Mouse (Mus musculus): ENCODE data around the gene Gon4l.
A peak's percentile ranks its signal among the peaks of the same experiment; 100 is the strongest.

Gene Gon4l

DNA sequence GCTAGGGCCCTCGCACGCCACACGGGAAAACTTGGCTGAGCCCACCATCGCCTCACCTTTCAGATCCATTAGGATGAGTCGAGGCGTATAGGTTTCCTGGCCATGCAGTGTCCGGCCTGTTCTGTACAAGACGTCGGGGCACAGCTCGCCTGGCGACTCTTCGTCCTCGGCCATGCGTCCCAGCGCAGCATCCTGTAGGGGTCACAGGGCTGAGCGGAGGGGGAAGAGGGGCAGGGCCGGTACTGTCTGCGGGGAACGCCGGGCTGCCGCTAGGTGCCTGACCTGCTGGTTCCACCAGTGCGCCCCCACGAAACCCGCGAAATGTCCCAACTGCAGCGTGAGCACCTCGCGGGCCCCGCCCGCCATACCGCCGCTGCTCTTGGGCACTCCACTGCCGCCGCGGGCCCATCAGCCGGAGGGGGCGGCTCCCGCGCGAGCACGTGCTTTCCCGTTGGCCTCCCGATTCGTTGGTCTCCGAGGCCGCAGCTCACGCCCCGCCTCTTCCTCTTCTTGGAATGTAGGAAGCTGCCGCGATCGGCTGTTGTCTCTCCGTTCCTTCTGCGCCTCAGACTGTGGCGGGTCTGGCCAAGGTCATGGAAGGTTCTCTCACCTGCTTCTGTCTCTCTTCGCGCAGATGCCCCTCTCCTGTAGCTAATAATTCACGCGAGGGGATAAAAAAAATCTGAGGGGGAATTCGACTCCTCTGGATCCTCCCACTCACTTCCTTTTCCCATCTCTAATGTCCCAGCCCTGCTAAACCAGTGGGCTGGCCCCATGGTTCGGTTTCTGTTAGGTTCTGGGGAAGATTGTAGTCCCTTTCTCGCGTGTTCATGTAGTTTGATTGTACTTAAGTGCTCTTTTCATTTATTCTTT lies 78.7 kb downstream of the Gon4l start, which contains the start of gene Msto1:
Msto1 (minus strand) TSS at position 489 of the 873 bp plus-strand sequence.
- DNase-seq = peak; percentile 93

DNA sequence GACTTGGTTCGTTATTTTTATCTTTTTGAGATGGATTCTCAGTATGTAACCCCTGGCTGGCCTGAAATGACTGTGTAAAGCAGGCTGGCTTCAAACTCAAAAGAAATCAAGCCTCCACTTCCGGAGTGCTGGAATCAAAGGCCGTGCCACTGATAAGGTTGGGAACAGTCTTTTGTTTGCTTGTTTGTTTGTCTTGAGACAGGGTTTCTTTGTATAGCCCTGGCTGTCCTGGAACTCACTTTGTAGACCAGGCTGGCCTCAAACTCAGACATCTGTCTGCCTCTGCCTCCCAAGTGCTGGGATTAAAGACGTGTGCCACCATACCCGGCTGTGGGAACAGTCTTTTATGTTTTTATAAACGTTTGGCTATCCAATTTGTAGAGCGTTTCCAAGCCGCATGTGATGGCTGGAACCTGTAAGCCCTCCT lies 79.4 kb downstream of the Gon4l start:
- DNase-seq = no peak

DNA sequence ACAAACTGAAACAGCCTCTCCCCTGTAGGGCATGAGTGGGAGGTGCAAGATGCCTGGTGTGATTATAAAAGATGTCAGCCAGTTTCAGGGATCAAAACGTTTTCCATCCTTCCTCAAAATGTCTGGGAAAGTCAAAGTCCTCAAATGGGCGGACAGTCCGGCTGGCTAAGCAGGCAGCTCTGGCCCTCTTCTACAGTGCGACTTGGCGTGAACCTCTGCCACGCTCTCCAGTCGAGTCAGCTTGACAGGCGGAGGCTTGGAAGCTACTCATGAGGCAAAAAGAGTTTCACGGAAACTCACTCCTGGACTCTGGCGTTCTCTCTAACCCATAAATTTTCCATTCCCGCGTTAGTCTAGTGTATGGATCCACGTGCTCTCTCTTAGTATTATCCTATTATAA lies 84.0 kb downstream of the Gon4l start:
- DNase-seq = no peak

DNA sequence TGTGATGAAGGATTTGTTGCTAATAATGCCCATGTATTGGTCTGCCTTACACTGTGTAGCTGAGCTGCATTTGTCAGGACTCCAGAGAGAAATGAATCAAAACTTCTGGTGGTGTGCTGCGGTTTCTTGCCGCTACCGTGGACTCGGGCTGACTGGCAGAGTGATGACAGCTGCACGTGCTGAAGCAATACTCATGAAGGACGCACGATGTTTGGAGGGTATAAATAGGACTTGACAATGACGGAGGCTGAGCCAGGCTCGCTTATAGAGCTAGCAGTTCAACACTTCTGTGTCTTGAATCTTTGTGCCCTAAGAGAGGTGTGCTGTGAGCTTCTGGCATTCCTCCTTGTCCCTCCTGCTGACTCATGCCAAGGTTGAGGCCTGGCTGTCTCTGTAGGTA lies 86.4 kb downstream of the Gon4l start:
- no peak for DNase-seq

DNA sequence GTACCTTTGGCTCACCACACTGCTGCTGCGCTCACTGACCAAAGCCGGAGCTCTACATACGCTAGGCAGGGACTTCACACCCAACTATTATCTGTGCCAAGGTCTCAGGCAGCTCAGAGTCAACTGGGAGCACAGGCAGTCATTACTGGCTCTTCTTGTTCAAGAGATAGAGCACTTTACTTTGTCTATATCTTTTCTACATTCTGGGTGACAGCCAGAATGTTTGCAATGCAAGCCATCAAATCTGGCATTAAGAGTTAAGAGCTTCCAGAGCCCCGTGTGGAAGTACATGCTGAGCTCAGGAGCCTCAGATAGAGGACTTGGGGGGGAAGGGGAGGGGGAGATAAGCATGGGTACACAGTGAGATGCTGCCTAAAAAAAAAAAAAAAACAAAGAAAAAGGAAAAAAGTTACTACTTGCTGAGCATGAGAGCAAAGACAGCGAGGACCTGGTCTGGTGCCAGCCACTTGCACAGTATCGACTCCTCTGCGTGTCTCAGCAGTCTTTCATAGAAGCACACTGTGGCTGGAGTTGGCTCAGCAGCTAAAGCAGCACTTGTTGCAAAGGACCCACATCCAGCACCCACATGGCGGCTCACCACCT lies 89.1 kb downstream of the Gon4l start:
- no peak for DNase-seq

DNA sequence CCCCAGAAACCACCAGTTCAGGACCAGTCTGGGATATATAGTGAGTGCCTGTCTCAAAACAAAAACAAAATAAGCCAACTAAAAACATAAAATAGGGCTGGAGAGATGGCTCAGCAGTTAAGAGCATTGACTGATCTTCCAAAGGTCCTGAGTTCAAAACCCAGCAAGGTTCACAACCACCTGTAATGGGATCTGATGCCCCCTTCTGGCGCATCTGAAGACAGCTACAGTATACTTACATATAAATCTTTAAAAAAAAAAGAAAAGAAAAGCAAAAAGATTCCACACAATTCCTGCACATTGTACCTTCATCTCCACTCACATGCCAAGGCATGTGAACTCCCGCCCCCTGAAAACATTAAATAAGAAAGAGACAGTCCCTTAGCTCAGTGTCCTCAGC lies 90.6 kb downstream of the Gon4l start:
- DNase-seq = no peak

DNA sequence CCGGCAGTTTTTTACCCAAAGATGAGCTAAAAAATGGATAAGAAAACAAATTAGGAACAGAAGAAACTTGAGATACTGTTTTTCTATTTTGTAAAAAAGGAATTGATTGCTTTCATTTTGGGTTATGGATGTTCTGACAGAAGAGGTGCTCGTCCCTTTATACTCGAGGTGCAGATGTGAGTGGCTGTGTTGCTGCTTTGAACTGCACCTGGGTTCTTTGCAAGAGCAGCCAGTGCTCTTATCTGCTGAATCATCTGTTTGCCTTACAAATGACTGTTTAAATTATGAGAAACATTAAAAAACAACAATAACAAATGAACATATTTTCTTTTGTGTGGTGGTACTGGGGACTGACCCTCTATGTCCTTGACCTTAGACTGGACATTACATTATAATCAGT lies 94.5 kb downstream of the Gon4l start:
- peak; percentile 31 for DNase-seq

DNA sequence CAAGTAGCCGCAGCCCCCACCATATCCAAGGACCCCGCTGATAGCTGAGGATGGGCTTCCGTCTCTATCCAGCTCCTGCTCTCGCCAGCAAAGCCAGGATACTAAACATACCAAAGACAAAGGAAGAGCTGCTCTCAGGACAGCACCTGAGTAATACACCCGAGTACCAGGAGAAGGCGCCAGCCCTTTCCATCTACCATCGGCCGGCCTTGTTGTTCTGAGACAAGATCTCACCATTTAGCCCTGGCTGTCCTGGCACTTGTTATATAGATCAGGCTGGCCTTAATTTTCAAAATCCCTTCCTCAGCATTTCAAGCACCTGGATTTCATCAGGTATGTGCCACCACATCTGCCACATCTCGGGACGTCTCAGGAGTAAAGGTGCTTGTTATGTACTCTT lies 104.0 kb downstream of the Gon4l start:
- DNase-seq = no peak

GRCm38 (mm10) chr3:88939749-88940148 lies 104.7 kb downstream of the Gon4l start:
- peak; percentile 6 for DNase-seq

DNA sequence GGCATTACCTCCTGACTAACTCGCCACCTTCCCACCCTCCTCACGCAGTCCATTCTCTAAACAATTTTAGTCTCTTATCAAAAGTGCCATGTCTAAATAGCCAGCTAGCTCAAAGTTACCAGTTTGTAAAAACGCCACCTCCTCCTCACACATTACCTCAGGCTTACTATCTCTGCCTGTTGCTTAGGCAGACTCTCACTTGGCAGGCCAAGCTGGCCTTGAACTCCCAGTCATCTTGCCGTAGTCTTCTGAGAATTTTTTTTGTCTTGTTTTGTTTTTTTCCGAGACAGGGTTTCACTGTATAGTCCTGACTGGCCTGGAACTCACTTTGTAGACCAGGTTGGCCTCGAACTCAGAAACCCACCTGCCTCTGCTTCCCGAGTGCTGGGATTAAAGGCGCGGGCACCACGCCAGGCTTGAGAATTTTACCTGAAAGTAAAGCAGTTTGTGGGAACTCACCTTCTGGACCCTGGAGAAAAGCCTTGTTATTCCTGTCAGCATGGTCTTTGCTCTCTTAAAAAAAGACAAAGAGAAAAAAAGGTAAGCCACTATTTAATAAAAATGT lies 107.4 kb downstream of the Gon4l start:
- DNase-seq = no peak

DNA sequence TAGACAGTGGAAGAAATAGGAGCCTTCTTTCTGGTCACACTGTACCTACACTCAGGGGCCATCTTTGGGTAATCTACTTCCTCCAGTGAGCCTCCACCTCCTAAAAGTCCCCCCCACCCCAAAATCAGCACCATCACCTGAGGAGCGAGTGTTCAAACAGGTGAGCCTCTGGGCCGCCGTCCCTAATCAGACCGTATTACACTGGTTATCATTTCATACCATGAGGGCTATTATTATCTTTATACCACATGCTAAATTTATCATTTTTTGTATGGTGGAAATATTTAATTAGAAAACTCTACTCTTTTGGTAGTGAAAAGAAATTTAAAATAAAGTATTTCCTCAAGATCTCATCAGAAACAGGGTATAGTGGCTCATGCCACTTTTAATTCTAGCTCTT lies 109.1 kb downstream of the Gon4l start:
- DNase-seq = no peak

- peak; percentile 93 for DNase-seq
Observed at GRCm38 (mm10) chr3:88949786-88950575, 115.0 kb downstream of the Gon4l start.

DNA sequence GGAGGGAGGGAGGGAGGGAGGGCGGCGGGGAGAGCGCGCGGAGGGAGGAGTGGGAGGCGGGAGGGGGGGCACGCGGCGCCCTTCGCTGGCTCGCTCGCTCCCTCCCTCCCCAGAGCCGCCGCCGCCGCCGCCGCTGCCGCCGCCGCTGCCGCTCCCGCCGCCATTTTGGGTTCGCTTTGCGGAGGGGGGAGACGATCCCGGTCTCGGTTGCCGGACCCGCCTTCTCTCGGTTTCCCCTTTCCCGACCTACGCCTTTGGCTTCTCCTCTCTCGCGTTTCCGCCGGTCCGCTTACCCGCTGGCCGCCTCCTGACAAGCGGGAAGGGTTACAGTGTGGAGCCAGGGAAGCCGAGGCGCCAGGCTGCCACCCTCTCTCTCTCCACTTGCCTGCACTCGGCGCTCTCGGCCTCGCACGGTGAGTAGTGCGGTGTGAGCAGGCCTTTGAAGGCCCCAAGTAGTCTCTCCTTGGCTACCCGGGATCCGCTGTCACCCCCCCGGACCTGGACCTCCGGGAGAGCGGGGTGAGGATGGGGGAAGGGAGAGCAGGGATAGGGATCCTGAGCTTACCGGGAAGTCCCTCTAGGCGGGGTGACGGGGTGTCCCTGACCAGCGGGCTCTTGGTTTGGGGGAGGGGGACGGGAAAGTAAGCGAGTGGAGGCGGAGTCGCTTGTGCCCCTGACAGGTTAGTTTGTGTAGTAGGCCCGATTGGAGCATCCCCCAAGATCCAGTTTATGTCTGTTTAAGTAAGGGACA lies 115.7 kb downstream of the Gon4l start, which contains the start of the genes Ash1l and Dap3:
Ash1l (plus strand) TSS at position 47 of the 751 bp plus-strand sequence.
Dap3 (minus strand) TSS at position 606 of the 751 bp plus-strand sequence.
- DNase-seq = peak; percentile 86

DNA sequence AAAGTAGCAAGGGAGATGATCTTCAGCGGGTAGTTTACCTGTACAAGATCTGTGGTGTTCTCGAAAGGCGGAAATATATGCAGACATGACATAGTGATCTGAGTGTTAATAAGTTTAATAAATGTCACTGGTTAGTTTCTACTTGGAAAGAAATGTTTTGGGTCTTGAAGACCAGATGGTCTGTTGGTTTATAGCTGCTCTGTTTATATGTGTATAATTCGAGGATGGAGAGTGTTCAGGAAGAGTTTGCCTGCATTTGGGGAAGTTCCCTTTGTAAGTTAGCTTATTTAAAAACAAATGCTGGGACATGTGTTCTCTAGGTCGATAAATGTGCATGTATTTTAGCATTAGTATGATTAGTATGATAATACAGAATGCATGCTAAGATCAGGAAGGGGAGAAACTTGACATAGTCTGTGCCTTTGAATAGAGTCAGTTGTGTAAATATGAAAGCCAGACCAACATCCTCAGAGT lies 116.3 kb downstream of the Gon4l start:
- DNase-seq = no peak

GRCm38 (mm10) chr3:88953246-88953645 lies 118.2 kb downstream of the Gon4l start:
- no peak for DNase-seq

- no peak for DNase-seq
Observed at GRCm38 (mm10) chr3:88953736-88954135, 118.7 kb downstream of the Gon4l start.
